Mouse (Mus musculus) cerebellum, postnatal 10 days (tissue): ENCODE data around the gene Creb3l2.

Experiments used
- DNase-seq, 2 experiments: peaks; one replicate each; pipeline ENCODE4 v3.0.0; 2021; ENCODE audit warnings: mixed read lengths in 2 of 2

Creb3l2 gene

DNA sequence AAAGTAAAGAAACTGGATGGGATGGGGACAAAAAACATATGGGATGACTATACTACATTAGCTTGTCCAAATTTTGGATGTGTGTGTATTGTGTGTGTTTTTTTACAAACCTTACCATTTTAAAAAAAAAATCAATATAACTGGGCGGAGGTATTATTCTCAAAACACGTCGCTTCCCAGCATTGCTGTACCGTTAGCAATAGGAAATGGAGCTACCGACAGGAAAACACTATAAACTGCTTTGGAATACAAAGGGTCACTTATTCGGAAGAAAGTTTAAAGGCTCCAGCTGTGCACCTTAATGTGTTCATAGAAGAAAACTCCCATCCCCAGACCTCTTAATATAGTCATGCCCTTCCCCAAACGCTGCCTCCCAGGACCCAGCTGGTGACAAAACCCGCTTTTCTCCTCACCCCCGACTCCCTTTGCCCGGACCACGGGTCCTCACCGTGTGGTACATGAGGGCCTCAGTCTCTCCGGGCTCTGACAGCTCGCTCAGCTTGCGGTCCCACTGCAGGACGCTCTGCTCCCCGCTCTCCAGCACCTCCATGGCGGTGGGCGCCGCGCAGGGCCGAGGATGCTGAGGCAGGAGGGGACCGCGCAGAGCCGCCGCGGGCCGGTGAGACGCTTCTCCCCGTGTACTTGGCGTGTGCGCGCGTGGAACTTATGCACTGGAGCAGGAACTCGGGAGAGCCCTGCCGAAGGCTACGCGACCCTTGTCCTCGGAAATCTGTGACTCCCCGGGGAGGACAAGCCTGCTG is 515 bp downstream of the Creb3l2 start:
- DNase-seq, result no peak

DNA sequence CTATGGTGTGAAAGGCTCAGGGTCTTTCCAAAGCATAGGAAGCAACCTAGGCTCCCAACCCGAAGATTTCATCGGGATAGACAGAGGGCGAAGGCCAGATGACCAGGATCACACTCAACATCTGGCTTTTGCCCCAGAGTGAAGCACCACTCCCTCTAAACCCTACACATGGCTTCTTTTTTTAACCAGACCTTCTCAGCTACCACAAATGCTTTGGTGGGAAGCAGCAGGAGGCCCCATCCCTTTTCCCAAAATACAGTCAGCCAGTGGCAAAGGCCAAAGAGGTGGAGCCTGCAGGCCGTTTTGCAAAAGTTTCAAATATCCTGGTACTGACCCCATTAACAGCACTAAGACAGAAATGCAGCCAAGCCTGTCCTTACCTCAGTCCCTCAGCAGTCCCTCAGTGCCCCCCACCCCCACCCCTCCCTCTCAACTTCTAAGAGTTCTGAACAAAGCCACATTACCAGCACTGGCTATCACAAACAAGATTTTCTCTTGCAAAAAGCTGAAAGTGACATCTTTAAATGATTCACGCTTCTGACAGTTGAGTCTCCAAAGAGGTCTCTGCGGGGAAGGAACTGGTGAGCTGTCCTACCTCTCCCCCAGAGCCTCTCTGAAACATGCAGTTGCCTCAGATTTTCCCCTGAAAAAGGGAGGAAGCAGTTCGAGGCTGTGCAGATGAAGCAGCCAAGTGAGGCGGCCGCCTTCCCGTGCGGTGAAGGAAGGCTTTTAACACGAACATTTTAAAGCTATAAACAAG is 1.3 kb downstream of the Creb3l2 start:
- DNase-seq, result peak in 1 of 2 experiments; percentile 13

DNA sequence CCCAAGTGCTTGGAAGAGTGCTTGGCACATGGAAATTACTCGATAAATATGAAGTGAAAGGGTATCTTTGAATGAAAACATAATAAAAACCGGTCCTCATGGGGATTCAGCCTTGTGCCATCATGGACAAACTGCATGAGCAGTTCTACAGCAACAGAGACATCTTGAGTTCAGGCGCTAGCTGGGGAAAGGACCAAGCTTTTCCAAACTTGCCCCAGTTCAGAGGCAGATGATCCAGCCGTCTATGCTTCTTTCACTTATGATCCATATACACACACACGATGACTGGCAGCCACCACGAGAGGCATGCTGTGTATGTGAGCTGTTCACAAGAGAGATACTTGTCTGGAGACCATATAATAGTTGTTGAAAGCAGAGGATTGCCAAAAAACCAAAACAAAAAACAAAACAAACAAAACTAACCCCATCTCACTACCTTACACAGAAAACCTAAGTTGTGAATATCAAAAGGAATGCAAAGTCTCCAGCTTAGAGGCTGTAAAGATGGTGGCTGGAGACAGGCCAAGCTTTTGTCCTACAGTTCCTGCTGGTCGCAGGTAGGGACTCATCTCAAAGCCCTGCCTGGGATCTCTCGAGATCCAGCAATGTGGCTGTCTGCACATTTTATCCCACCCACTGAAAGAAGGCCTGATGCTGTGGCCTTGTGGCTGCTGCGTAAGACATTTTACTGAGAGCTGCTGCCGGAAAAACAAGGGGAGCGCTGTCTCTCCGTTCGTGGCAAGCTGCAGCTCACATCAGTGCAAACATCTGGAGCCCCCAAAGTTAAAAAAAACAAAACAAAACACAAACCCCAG is 2.1 kb downstream of the Creb3l2 start:
- DNase-seq, result no peak

DNA sequence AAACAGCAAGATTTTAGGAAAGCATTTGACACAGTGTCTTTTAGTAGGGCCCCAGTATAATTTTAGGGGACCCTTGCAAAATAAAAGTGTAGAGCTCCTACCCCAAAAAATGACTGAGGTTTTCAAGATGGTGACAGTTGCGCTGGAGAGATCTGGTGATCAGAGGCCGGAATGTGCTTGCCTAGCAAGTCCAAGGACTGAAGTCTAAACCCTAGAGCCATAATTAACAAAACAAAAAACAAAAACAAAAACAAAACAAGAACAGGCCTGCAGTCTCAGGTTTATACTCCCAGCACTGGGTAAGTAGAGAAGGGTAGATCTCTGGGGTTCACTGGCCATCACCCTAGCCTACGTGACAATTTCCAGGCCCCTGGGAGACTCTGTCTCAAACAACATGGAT is 3.4 kb downstream of the Creb3l2 start:
- no peak for DNase-seq

DNA sequence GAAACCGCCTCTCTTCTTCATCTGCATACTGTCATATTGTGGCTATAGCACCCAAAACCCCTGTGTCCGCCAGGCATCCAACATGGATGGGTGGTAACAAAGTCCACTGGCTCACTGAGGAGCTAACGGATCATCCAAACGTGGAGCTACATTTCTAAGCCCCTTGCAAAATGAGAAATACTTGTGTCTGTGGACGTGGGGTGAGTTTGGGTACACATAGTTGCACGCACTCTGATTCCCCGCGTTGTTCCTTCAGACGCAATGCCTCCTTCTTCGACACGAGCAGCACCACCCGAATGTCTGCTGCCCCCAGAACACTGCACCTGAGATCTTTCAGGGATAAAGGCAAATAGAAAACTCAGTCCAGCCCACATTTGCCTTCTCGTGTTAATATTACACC is 4.9 kb downstream of the Creb3l2 start:
- DNase-seq, result no peak

DNA sequence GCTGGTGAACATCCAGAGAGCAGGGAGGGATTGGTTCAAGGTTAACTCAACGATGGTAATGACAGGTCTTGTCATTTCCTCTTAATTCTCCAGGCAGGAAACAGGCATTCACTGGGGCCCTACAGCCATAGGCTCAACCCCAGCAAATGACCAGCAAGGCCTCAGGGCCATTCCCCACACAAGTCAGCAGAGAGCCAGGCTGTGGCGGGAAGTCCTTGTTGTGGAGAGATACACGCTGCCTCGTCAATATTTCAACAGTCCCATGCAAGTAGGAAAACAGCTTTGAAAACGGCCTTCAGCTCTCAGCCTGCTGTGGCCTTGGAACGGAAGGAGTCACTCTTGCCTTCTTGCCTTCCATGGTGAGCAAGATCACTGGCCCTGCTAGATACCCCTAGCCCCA is 6.6 kb downstream of the Creb3l2 start:
- DNase-seq, result no peak

DNA sequence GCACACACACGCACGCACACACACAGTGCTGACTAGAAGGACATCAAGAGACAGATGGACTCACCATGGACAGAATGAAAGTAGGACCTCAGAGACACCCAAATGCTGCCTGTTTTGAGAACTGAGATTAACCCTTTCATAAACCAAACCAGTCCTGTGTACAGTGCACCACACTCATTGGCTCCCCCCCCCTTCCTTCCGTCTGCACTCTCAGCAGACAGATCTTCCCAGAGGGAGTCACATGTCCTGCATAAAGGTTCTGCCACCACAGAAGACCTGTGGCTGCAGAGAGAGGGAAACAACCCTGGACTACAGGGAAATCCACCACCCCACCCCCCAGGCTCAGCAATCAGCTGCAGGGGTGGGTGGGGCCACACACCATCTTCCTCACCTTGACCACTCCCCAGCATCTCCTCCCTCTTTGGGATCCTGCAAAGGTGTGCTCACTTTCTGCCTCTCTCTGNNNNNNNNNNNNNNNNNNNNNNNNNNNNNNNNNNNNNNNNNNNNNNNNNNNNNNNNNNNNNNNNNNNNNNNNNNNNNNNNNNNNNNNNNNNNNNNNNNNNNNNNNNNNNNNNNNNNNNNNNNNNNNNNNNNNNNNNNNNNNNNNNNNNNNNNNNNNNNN is 12.0 kb downstream of the Creb3l2 start:
- DNase-seq, result no peak

DNA sequence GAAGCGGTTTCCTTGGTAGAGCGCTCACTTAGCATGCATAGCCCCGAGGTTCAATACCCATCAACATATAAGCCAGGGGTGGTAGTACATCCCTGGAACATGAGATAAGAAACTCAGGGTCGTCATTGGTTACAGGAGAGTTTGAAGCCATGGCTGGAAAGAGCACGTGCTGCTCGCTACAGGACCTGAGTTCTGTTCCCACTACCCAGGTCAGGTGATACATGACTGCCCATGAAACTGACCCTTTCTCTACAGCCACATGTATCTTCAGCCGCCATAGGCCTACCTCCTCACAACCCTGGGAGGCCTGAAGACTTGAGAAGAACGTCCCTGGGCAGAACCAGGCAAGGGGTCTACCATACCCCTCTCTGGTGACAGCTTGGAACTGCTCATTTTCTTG is 13.0 kb downstream of the Creb3l2 start:
- no peak for DNase-seq

DNA sequence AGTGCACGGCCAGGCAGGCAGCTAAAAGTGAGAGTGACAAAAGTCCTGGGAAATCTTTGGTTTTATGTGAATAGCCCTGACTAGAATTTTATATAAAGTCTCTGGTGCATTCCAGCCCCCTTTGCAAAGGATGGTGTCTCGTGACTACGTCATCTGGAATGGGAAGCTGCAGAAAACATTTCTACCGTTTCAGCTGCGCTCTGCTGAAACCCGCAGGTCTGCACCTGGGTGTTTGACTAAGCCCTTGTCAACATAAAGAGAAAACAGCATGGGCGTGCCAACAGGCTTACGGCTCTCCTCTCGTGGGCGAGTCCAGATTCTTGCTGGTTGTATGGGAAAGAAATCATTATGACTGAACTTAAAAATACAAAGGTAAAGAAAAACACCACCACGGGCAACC is 13.9 kb downstream of the Creb3l2 start:
- DNase-seq, result no peak

DNA sequence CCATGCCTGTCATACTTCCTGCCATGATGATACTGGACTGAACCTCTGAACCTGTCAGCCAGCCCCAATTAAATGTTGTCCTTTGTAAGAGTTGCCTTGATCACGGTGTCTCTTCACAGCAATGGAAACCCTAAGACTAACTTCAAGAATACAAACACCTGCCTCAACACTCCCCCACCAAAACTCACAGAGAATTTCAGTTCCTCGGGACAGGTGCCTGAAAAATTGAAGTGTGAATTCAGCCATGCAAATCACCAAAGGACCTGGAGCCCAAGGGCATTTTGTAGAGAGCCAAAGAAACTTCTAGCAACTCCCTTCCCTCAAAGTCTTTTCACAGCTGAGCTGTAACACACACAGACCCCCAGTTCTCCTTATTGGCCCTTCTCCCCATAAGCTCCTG is 15.3 kb downstream of the Creb3l2 start:
- no peak for DNase-seq

DNA sequence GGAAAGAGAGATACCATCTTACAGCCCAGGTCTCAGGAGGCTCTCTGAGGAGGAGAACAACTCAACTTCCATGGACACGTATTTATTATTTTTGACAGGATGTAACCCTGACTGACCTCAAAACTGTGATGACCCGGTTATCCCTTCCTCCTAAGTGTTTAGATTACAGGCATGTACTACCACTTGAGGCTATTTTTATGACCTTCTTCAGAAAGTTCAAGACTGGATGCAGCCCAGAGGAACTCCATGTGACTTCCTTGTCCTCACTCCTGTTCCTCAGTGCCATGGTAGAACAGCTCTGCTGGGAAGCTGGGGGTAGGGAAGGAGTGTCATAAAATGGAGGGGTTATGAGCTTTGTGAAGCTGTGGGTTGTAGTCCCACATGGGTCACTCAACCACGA is 16.1 kb downstream of the Creb3l2 start:
- no peak for DNase-seq

DNA sequence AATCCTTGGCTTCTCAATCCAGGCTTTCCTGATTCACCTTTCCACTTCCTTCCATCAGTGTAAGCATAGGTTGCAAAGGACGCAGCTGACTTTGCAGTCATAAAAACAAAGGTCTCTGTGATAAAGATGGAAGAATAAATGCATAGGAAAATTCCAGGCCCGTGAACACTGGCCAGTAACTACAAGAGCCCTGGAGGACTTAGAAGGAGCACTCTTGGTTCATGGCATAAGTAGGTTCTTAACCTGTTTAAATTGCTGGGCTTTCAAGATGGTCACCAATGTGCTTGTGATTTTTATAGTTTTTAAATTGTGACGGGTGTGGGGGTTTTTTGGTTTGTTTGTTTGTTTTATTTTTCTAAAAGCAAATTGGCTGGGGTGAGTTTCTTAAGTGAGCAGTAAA is 16.9 kb downstream of the Creb3l2 start:
- no peak for DNase-seq

DNA sequence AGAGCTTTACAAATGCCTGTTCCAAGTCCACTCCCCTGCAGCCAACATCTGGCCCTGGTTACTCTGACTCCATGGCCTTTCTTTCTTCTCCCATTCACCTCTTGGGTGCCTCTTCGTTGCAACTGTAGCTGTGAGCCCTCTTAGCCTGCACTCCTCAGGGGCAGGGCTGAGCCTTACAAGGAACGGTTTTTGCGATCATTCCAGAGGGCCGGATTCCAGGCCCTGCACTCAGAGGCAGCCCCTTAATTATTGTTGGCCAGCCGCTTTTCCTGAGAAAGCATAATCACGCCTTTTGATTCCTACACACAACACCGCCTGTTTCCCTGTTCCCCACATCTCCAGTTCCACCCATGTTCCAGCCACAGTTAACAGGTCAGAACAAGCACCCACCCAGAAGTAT is 17.6 kb downstream of the Creb3l2 start:
- no peak for DNase-seq

DNA sequence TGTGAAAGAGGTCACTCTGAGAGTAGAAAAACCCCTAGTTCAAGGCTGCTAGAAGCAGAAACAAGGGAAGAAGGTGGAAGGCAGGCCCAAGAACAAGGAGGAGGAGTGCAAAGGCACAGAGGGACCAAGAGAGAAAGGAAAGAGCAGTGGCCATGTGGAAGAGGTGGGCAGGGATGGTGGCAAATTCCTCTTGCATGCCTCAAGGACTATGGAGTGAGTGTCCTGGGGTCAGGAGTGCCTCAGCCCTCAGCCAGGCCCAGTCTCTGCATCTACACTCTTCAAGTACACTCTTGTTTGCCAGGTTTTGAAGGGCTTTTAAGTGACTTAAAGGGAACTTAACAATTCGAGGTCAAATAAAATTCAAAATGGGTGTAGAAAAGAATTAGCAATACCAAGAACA is 18.6 kb downstream of the Creb3l2 start:
- DNase-seq, result no peak

DNA sequence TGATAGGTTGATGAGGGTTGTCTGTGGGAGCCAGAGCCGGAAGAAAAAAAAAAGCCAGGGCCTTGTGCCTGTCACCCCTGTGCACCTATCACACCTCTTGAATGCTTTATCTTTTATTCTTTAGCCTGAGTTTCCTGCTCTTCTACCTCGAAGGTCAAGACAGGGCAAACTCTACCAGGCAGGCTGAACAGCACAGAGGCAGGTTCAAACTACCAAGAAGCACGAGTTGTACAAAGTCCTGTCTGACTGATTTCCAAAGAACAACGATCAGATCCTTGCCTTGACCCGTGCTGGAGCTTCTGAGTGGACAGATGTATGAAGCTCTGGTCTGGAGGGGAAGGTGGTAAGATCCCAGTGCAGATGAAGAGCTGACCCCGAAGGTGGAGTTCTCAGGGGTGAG is 20.8 kb downstream of the Creb3l2 start:
- DNase-seq, result no peak

DNA sequence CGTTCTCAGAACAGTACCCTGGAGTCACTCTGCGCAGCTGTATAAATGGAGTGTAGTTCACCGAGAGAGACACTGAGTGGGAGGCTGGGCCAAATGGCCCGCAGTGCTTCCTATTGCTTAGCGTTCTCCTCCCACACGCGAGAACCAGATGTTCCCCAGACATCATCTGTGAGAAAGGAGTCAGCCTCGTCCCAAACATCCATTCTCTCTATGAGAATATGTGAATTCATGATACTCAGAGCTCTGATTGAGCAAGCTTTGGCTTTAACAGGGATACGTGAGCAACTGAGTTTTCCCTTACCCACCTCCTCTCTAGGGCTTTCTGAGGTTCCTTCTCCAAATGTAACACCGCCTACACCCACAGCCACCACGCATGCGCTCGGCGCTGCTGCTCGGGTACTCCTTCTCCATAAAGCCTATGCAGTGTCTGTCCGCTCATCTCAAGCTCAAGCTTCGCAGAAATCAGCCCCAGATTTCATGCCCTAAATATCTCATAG is 22.5 kb downstream of the Creb3l2 start:
- DNase-seq, result peak in 1 of 2 experiments; percentile 15

DNA sequence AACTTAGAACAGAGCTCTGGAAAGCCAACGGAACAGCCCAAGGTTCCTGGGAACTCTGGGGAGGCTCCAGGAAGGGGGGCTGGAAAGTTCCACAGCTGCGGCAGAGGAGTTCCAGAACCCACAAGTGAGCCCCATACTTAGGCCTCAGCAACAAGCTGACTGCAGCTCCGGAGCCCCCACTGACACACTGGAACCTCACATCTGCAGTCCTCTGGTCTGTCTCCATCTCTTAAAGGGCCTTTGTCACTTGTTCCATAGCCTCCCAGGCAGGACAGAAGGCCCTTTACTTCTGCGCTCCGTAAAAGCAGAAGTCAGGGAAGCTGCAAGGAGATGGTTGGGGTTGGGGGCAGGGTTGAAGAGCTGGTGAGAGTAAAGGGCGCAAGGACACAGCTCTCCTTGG is 23.0 kb downstream of the Creb3l2 start:
- peak in 1 of 2 experiments; percentile 16 for DNase-seq

DNA sequence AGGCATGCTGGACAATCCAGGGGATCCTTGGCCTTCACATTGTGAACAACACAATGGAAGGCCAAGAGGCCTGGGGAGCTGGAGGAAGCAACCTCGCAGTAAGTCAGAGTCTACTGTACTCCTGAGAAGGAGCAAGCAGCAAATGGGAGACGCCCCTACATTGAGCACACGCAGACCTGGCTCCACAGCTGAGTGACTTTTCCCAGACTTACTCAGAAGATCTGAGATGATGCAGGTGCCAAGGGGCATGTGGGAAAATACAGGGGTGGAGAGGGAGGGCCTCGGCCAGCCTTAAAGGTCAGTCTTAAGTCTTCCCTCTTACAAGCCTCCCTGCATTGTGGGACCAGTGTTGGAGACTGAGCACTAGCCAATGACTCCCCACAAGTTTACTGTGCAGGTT is 25.2 kb downstream of the Creb3l2 start:
- no peak for DNase-seq

DNA sequence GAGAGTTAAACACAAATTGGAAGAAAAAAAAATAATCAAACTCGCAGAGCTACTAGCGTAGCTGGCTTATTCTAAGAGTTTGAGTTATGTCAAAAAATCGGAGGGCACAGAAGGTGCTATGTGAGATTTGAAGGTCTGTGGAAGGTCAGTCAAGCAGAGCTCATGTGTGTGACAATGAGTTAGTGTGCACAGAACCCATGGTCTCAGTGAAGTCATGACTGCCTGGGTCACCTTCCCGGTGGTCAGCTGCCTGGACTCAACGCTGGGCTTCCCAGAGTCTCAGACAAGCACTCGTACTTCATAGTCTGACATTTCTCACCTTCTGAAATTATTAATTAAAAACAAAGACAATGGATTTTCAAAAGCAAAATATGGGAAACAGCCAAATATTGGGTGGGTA is 26.4 kb downstream of the Creb3l2 start:
- DNase-seq, result no peak

DNA sequence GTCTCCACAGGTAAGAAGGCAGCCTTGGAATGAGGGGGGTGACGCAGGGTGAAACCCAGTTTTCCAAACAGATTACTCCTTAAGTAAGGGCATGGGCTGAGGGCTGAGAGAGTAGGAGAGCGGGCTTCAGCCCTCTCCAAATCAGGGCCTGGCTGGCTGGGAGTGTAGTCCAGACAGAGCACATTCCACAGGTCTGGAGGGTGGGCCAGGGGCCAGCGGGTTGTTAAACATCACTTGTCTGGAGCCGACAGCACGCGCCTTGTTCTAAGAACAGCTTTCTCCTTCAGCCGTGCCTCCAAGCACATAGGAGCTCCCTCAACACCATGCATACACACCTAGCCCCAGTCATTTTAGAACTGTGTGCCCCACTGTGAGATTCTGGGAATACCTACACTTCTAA is 26.9 kb downstream of the Creb3l2 start:
- DNase-seq, result peak; percentile 32 to 41

DNA sequence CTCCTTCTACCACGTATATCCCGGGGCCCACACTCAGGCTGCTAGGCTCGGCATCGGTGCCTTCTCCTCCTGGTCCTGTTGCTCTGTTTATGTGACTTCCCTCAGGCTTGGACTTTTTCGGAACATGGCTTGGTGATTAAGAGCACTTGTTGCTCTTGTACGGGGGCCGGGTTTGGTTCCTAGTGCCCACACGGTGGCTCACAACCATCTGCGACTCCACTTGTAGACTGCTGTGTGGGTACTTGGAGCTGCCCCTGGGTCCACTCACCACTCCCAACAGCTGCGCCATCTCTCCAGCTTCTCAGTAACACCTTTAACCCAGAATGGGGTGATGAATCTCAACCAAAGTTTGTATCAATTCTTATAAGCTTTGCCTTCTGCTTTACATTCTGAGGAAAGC is 27.4 kb downstream of the Creb3l2 start:
- DNase-seq, result no peak

DNA sequence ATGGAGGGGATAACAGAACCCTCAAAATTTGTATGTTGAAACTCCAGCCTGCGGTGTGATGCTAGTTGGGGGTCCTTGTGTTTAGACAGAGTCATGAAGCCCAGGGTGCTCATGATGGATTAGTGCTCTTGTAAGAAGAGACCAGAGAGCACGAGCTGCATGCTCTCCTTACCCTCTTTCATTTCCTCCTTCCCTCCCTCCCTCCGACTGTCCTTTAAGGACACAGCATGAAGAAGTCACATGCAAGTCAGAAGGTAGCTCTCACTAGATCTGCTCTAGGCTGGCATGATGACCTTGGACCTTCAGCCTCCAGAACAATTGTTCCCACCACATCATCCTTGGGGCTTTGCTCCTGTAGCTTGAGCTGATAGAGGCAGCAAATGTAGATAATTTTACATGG is 30.2 kb downstream of the Creb3l2 start:
- no peak for DNase-seq

DNA sequence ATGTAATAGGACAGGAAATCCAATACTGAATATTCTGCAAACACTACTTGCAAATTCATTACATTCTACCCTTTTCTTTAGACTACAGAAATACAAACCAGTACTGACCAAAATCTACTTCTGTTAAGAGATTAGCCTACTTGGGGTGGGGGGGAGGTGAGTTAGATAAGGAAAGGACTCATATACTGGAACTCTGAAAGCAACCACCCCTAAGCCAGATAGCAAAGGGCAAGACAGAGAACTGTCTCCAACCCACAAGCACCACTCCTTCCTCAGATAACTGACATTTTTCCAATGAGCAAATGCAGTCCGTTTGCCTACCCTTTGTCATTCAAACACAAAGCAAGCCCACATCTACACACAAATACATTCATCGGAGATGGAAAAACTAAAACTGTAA is 32.1 kb downstream of the Creb3l2 start:
- no peak for DNase-seq
